Comparison of ENCODE assay signal across 9 mouse cellular contexts in genomic region chr7:143460217-143460834, GRCm38 (mm10). TPM values are rescaled to one million over a fixed set of nuclear protein-coding genes. Genes with fewer than 3 reads are reported as not detected.
DNase-seq lines count a peak whose midpoint lies in the region; ATAC-seq lines count a peak whose summit lies in the region.
"Had no signal": no experiment of that assay in that cellular context is flagged by ENCODE, and none has a peak within 500 bp of the region (broad histone marks: within the 10 kb centered on the region; RNA-seq: fewer than 3 reads in every experiment).

No protein-coding gene starts in this region.

- WGBS in kidney, embryonic 16.5 days: 26% methylated on average over 60 of the region's 60 CpGs
- WGBS in embryonic facial prominence, embryonic 12.5 days: 35% methylated on average over 58 of the region's 60 CpGs
- WGBS in hindbrain, embryonic 15.5 days: 43% methylated on average over 60 of the region's 60 CpGs
- 46% methylated on average over 60 of the region's 60 CpGs for WGBS in midbrain, embryonic 14.5 days

- peak overlapping the region; percentile 55 for H3K4me2 ChIP-seq in kidney, embryonic 16.5 days (replicated peaks; ENCODE audit: low read depth, low read length)
- peak overlapping the region; percentile 56 for H3K4me2 ChIP-seq in embryonic facial prominence, embryonic 12.5 days (replicated peaks)
- peak overlapping the region; percentile 60 for H3K4me2 ChIP-seq in hindbrain, embryonic 15.5 days
- peak overlapping the region; percentile 53 for H3K4me2 ChIP-seq in midbrain, embryonic 14.5 days (ENCODE audit: low read length)

- DNase-seq in kidney, adult 18-20 months: no peak
- DNase-seq in midbrain, embryonic 14.5 days: peak; percentile 47
- no peak for DNase-seq in testis, postnatal 10 days (ENCODE audit: low spot score)
- no peak for DNase-seq in right cerebral cortex, postnatal 36 days (ENCODE audit: low spot score in 2 of 2)
- no peak for DNase-seq in right cerebral cortex, adult 2 months (ENCODE audit: low spot score in 2 of 2)

- H3K27me3 ChIP-seq in kidney, embryonic 16.5 days (ENCODE audit: insufficient read depth, low read length): no peaks in the 10 kb centered on the region
- H3K27me3 ChIP-seq in embryonic facial prominence, embryonic 12.5 days: 0 out of 2 replicates have a peak, but pooled peaks cover 4% of the 10 kb centered on the region
- peaks cover 7% of the 10 kb centered on the region; the same call in 1 of the 2 replicates for H3K27me3 ChIP-seq in hindbrain, embryonic 15.5 days
- H3K27me3 ChIP-seq in midbrain, embryonic 14.5 days (ENCODE audit: control insufficient read depth, insufficient read depth, low read length): peaks cover 7% of the 10 kb centered on the region; the same call in 1 of the 2 replicates
- H3K27me3 ChIP-seq: Patski had no signal

- peaks cover 30% of the 10 kb centered on the region for H3K9me3 ChIP-seq in kidney, embryonic 16.5 days (ENCODE audit: low read length)
- H3K9me3 ChIP-seq in embryonic facial prominence, embryonic 12.5 days: peaks cover 26% of the 10 kb centered on the region
- no peaks in the 10 kb centered on the region for H3K9me3 ChIP-seq in hindbrain, embryonic 15.5 days
- no peaks in the 10 kb centered on the region for H3K9me3 ChIP-seq in midbrain, embryonic 14.5 days (ENCODE audit: control insufficient read depth, low read length)

- peaks cover 18% of the 10 kb centered on the region for H3K4me1 ChIP-seq in kidney, embryonic 16.5 days (ENCODE audit: insufficient read depth, low read length)
- peaks cover 17% of the 10 kb centered on the region for H3K4me1 ChIP-seq in embryonic facial prominence, embryonic 12.5 days
- 0 out of 2 replicates have a peak, but pooled peaks cover 12% of the 10 kb centered on the region for H3K4me1 ChIP-seq in hindbrain, embryonic 15.5 days (replicated peaks)
- peaks cover 7% of the 10 kb centered on the region; the same call in 1 of the 2 replicates for H3K4me1 ChIP-seq in midbrain, embryonic 14.5 days (ENCODE audit: control insufficient read depth, insufficient read depth, low read length)

- peak overlapping the region; percentile 71 for H3K27ac ChIP-seq in kidney, embryonic 16.5 days (ENCODE audit: low read length)
- peak overlapping the region; percentile 88 for H3K27ac ChIP-seq in embryonic facial prominence, embryonic 12.5 days
- H3K27ac ChIP-seq in hindbrain, embryonic 15.5 days (replicated peaks): peak overlapping the region; percentile 56
- H3K27ac ChIP-seq in midbrain, embryonic 14.5 days (replicated peaks; ENCODE audit: low read depth, low read length): peak overlapping the region; percentile 72

- no peaks in the 10 kb centered on the region for H3K36me3 ChIP-seq in kidney, embryonic 16.5 days (ENCODE audit: insufficient read depth, low read length)
- H3K36me3 ChIP-seq in embryonic facial prominence, embryonic 12.5 days: 0 out of 2 replicates have a peak, but pooled peaks cover 3% of the 10 kb centered on the region
- H3K36me3 ChIP-seq in hindbrain, embryonic 15.5 days: no peaks in the 10 kb centered on the region
- H3K36me3 ChIP-seq in midbrain, embryonic 14.5 days (ENCODE audit: control insufficient read depth, insufficient read depth, low read length): no peaks in the 10 kb centered on the region

- peak overlapping the region; percentile 57 for H3K4me3 ChIP-seq in kidney, embryonic 16.5 days (ENCODE audit: low read length)
- peak overlapping the region; percentile 64 for H3K4me3 ChIP-seq in embryonic facial prominence, embryonic 12.5 days
- H3K4me3 ChIP-seq in hindbrain, embryonic 15.5 days: peak overlapping the region; percentile 48
- peak overlapping the region; percentile 55 for H3K4me3 ChIP-seq in midbrain, embryonic 14.5 days (replicated peaks; ENCODE audit: low read depth, low read length)

- no peak for ATAC-seq in kidney, embryonic 16.5 days (ENCODE audit: low FRiP score, low TSS enrichment)
- ATAC-seq in embryonic facial prominence, embryonic 12.5 days (ENCODE audit: insufficient number of reproducible peaks, insufficient read depth, low FRiP score, low TSS enrichment): no peak
- peak; percentile 1; the same call in 1 of the 2 replicates for ATAC-seq in hindbrain, embryonic 15.5 days (ENCODE audit: low FRiP score, low read depth)
- no peak; the same call in 1 of the 2 replicates for ATAC-seq in midbrain, embryonic 14.5 days (ENCODE audit: low FRiP score, low TSS enrichment)
- ATAC-seq: Patski had no signal

- H3K9ac ChIP-seq in kidney, embryonic 16.5 days (replicated peaks; ENCODE audit: low read length): peak overlapping the region; percentile 73
- peak overlapping the region; percentile 82 for H3K9ac ChIP-seq in embryonic facial prominence, embryonic 12.5 days
- H3K9ac ChIP-seq in hindbrain, embryonic 15.5 days: peak overlapping the region; percentile 50
- peak overlapping the region; percentile 67 for H3K9ac ChIP-seq in midbrain, embryonic 14.5 days (replicated peaks; ENCODE audit: low read length)

RNA-seq across cellular contexts. Expression of gene Cdkn1c, which starts 0.5 kb away (rescaled TPM):
- polyA plus RNA-seq in kidney, embryonic 16.5 days (2015; fragmentation: Nextera tagmentation; extraction: Ambion mirVana): 675 and 814 TPM in 2 replicates
- polyA plus RNA-seq in embryonic facial prominence, embryonic 12.5 days (2016; fragmentation: Nextera tagmentation; extraction: Ambion mirVana): 1,667 and 1,675 TPM in 2 replicates
- 267 and 430 TPM in 2 replicates for polyA plus RNA-seq in hindbrain, embryonic 15.5 days (2015; fragmentation: Nextera tagmentation; extraction: Ambion mirVana)
- 271 and 417 TPM in 2 replicates for polyA plus RNA-seq in midbrain, embryonic 14.5 days (2014; fragmentation: Nextera tagmentation; extraction: Ambion mirVana)

RNA-seq across cellular contexts. Expression of gene Slc22a18, which starts 13.2 kb away (rescaled TPM):
- polyA plus RNA-seq in kidney, embryonic 16.5 days (2015; fragmentation: Nextera tagmentation; extraction: Ambion mirVana): 7.2 and 8.3 TPM in 2 replicates
- polyA plus RNA-seq in embryonic facial prominence, embryonic 12.5 days (2016; fragmentation: Nextera tagmentation; extraction: Ambion mirVana): 0.60 and 1.6 TPM in 2 replicates
- 0.75 and 1.7 TPM in 2 replicates for polyA plus RNA-seq in hindbrain, embryonic 15.5 days (2015; fragmentation: Nextera tagmentation; extraction: Ambion mirVana)
- 0.20 and 0.78 TPM in 2 replicates for polyA plus RNA-seq in midbrain, embryonic 14.5 days (2014; fragmentation: Nextera tagmentation; extraction: Ambion mirVana)

RNA-seq across cellular contexts. Expression of gene Phlda2, which starts 42.6 kb away (rescaled TPM):
- polyA plus RNA-seq in kidney, embryonic 16.5 days (2015; fragmentation: Nextera tagmentation; extraction: Ambion mirVana): 9.1 and 10.4 TPM in 2 replicates
- 7.3 and 9.1 TPM in 2 replicates for polyA plus RNA-seq in embryonic facial prominence, embryonic 12.5 days (2016; fragmentation: Nextera tagmentation; extraction: Ambion mirVana)
- 0.54 and 1.2 TPM in 2 replicates for polyA plus RNA-seq in hindbrain, embryonic 15.5 days (2015; fragmentation: Nextera tagmentation; extraction: Ambion mirVana)
- 0.45 TPM in 1 of 2 replicates, not detected in the other for polyA plus RNA-seq in midbrain, embryonic 14.5 days (2014; fragmentation: Nextera tagmentation; extraction: Ambion mirVana)
- polyA plus RNA-seq: Patski had no signal
